Mouse (Mus musculus): Measurements from ENCODE around the gene Kcnj13. TPM values are rescaled to one million over a fixed set of nuclear protein-coding genes. Genes with fewer than 3 reads are reported as not detected.
A peak's percentile ranks its signal among the peaks of the same experiment; 100 is the strongest.

Kcnj13 gene
- polyA plus RNA-seq (2016; fragmentation: Nextera tagmentation; extraction: Ambion mirVana) = 1.4 and 1.8 TPM in 2 replicates

- no peaks in the 10 kb centered on the region for H3K9me3 ChIP-seq
- H3K27ac ChIP-seq (replicated peaks) = no peak within 1 kb of the TSS
- peak; percentile 13 for DNase-seq (ENCODE audit: low spot score)
- H3K4me3 ChIP-seq = no peak within 1 kb of the TSS
- no peaks in the 10 kb centered on the region for H3K27me3 ChIP-seq (replicated peaks; ENCODE audit: low read depth, poor library complexity, severe bottlenecking)
- H3K4me1 ChIP-seq = peaks cover 5% of the 10 kb centered on the region
- WGBS = 46% methylated on average over 6 of the region's 6 CpGs
- H3K36me3 ChIP-seq (replicated peaks) = peaks cover 30% of the 10 kb centered on the region
These were observed at the start of gene Kcnj13 for GRCm38 (mm10) chr1:87394594-87394993. Gene Kcnj13 (minus strand): TSS chr1:87394729.

DNA sequence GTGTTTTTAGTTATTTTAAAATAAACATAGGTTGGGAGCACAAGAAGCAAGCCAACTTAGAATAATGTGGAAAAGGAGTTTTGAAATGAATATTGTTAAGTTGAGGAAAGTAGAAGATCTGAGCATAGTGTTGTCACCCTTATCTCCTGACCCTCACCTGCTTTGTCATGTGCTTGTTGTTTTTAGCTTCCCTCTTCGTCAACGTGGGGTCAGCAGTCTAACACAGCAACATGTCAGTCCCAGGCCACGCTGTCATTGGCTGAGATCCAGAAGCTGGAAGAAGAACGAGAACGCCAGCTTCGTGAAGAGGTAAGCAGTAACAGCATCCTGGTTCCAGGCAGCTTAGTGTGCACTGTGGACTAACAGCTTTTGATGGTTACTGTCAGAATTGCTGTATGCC lies 42.1 kb upstream of the Kcnj13 start:
- no peaks in the 10 kb centered on the region for H3K4me1 ChIP-seq
- peaks cover 93% of the 10 kb centered on the region for H3K36me3 ChIP-seq (replicated peaks)
- no peak for DNase-seq (ENCODE audit: low spot score)
- no peaks in the 10 kb centered on the region for H3K27me3 ChIP-seq (replicated peaks; ENCODE audit: low read depth, poor library complexity, severe bottlenecking)
- H3K4me3 ChIP-seq = no peak overlapping the region
- H3K27ac ChIP-seq (replicated peaks) = no peak overlapping the region
- 89% methylated on average over 6 of the region's 6 CpGs for WGBS
- no peaks in the 10 kb centered on the region for H3K9me3 ChIP-seq

DNA sequence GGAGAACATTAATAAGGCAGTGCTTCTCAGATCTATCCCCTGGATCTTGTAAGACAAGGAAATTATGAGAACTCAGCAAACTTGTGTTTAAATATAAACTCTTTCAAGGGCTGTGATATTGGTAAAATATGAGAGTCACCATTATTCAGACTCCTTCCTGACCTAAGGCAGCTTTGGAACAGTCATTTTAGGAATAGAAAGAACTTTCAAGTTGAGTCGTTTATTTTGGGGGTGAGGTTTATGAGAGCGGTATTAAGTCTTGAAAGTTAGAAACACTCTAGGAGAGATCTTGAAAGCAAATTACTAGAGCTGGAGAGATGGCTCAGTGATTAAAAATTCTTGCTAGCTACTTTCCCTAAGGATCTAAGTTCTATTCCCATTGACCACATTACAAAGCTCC lies 40.6 kb upstream of the Kcnj13 start:
- no peaks in the 10 kb centered on the region for H3K27me3 ChIP-seq (replicated peaks; ENCODE audit: low read depth, poor library complexity, severe bottlenecking)
- no peak for DNase-seq (ENCODE audit: low spot score)
- H3K4me3 ChIP-seq = no peak overlapping the region
- 96% methylated on average over 2 of the region's 2 CpGs for WGBS
- H3K36me3 ChIP-seq (replicated peaks) = peaks cover 92% of the 10 kb centered on the region
- H3K4me1 ChIP-seq = no peaks in the 10 kb centered on the region
- H3K27ac ChIP-seq (replicated peaks) = no peak overlapping the region
- H3K9me3 ChIP-seq = no peaks in the 10 kb centered on the region

- 88% methylated on average over 4 of the region's 4 CpGs for WGBS
- no peak for DNase-seq (ENCODE audit: low spot score)
- peaks cover 77% of the 10 kb centered on the region for H3K36me3 ChIP-seq (replicated peaks)
These were observed 24.2 kb upstream of the Kcnj13 start for GRCm38 (mm10) chr1:87418733-87419132.

GRCm38 (mm10) chr1:87409380-87409779 lies 14.9 kb upstream of the Kcnj13 start:
- Histone ChIP-seq H3K9me3 (no peaks in the 10 kb centered on the region), H3K27ac (replicated peaks) (no peak overlapping the region), H3K4me3 (no peak overlapping the region), H3K36me3 (replicated peaks) (peaks cover 94% of the 10 kb centered on the region), H3K27me3 (replicated peaks; ENCODE audit: low read depth, poor library complexity, severe bottlenecking) (no peaks in the 10 kb centered on the region), H3K4me1 (no peaks in the 10 kb centered on the region)
- no peak for DNase-seq (ENCODE audit: low spot score)
- 92% methylated on average over 4 of the region's 4 CpGs for WGBS

More at GRCm38 (mm10) chr1:87418733-87419132, 24.2 kb upstream of the Kcnj13 start:
- H3K27me3 ChIP-seq (replicated peaks; ENCODE audit: low read depth, poor library complexity, severe bottlenecking) = no peaks in the 10 kb centered on the region
- H3K4me1 ChIP-seq = no peaks in the 10 kb centered on the region
- no peak overlapping the region for H3K4me3 ChIP-seq
- no peak overlapping the region for H3K27ac ChIP-seq (replicated peaks)
- no peaks in the 10 kb centered on the region for H3K9me3 ChIP-seq

GRCm38 (mm10) chr1:87406012-87406411 lies 11.5 kb upstream of the Kcnj13 start:
- DNase-seq (ENCODE audit: low spot score) = no peak
- Histone ChIP-seq H3K9me3 (no peaks in the 10 kb centered on the region), H3K4me1 (no peaks in the 10 kb centered on the region), H3K27ac (replicated peaks) (no peak overlapping the region), H3K36me3 (replicated peaks) (peaks cover 71% of the 10 kb centered on the region), H3K27me3 (replicated peaks; ENCODE audit: low read depth, poor library complexity, severe bottlenecking) (no peaks in the 10 kb centered on the region), H3K4me3 (no peak overlapping the region)

GRCm38 (mm10) chr1:87404710-87405109 lies 10.2 kb upstream of the Kcnj13 start:
- no peaks in the 10 kb centered on the region for H3K9me3 ChIP-seq
- H3K36me3 ChIP-seq (replicated peaks) = peaks cover 58% of the 10 kb centered on the region
- H3K4me3 ChIP-seq = no peak overlapping the region
- no peaks in the 10 kb centered on the region for H3K27me3 ChIP-seq (replicated peaks; ENCODE audit: low read depth, poor library complexity, severe bottlenecking)
- no peak overlapping the region for H3K27ac ChIP-seq (replicated peaks)
- 89% methylated on average over 1 of the region's 1 CpGs for WGBS
- DNase-seq (ENCODE audit: low spot score) = no peak
- H3K4me1 ChIP-seq = no peaks in the 10 kb centered on the region

GRCm38 (mm10) chr1:87396923-87397586 lies 2.5 kb upstream of the Kcnj13 start:
- WGBS = 93% methylated on average over 7 of the region's 7 CpGs
- peaks cover 5% of the 10 kb centered on the region for H3K4me1 ChIP-seq
- no peak for DNase-seq (ENCODE audit: low spot score)
- no peak overlapping the region for H3K27ac ChIP-seq (replicated peaks)
- no peaks in the 10 kb centered on the region for H3K9me3 ChIP-seq
- H3K4me3 ChIP-seq = no peak overlapping the region
- peaks cover 6% of the 10 kb centered on the region for H3K36me3 ChIP-seq (replicated peaks)
- H3K27me3 ChIP-seq (replicated peaks; ENCODE audit: low read depth, poor library complexity, severe bottlenecking) = no peaks in the 10 kb centered on the region

DNA sequence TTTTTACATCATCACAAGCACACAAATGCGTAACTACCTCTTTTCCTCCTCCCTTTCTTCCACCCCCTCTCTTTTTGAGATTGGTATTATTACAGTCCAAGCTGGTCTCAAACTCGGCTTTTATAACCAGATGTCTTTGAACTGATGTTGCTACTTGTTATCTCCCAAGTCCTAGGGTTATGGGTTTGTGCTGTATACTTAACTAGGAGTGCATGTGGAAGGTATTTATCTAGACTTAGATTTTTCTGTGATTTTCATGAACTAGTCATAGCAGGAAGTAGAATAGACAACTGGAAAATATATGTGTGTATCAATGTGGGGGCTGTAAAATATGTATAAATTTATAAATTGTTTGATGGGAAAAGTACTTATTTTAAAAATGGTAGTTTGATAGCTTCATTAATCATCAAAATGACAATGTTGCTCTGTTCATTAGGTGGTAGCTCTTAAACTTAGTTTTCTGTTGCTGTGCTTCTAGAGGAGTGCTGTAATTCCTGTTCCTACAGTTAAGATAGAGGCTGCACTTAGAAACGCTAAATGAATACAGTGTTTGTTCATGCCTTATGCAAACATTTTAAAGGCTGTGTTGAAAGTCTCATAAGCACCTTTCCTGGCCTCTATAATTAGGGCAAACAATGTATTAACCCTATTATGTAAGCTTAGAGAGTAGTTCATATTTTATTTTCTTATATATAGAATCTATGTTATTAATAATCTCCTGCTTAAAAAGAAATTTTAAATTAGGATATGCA lies 909 bp downstream of the Kcnj13 start:
- Histone ChIP-seq H3K4me3 (no peak overlapping the region), H3K36me3 (replicated peaks) (peaks cover 38% of the 10 kb centered on the region), H3K4me1 (peaks cover 5% of the 10 kb centered on the region), H3K27me3 (replicated peaks; ENCODE audit: low read depth, poor library complexity, severe bottlenecking) (no peaks in the 10 kb centered on the region), H3K9me3 (no peaks in the 10 kb centered on the region), H3K27ac (replicated peaks) (no peak overlapping the region)
- WGBS = 84% methylated on average over 3 of the region's 3 CpGs
- DNase-seq (ENCODE audit: low spot score) = no peak

- Histone ChIP-seq H3K4me3 (no peak overlapping the region), H3K4me1 (no peaks in the 10 kb centered on the region), H3K36me3 (replicated peaks) (peaks cover 50% of the 10 kb centered on the region), H3K27me3 (replicated peaks; ENCODE audit: low read depth, poor library complexity, severe bottlenecking) (no peaks in the 10 kb centered on the region), H3K27ac (replicated peaks) (no peak overlapping the region), H3K9me3 (no peaks in the 10 kb centered on the region)
- WGBS = 92% methylated on average over 9 of the region's 9 CpGs
- DNase-seq (ENCODE audit: low spot score) = no peak
These were observed 8.0 kb downstream of the Kcnj13 start for GRCm38 (mm10) chr1:87386436-87387092.

DNA sequence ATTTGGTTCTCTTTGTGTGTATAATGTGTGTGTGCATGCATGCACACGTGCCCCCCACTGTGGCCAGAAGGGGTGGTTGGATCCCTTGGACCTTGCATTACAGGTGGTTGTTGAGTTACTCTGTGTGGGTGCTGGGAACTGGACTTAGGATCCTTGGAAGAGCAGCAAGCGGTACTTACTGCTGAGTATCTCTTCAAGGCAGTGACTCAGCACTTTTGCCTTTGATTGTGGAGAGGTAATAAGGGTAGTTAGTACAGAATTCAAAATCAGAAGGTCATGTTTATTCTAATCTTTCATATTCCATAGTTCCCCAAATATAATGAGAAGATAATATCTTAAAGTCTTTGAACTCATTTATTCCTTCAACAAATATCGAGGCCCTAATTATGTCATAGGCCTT lies 13.4 kb downstream of the Kcnj13 start:
- H3K4me1 ChIP-seq = no peaks in the 10 kb centered on the region
- no peaks in the 10 kb centered on the region for H3K27me3 ChIP-seq (replicated peaks; ENCODE audit: low read depth, poor library complexity, severe bottlenecking)
- 90% methylated on average over 3 of the region's 3 CpGs for WGBS

DNA sequence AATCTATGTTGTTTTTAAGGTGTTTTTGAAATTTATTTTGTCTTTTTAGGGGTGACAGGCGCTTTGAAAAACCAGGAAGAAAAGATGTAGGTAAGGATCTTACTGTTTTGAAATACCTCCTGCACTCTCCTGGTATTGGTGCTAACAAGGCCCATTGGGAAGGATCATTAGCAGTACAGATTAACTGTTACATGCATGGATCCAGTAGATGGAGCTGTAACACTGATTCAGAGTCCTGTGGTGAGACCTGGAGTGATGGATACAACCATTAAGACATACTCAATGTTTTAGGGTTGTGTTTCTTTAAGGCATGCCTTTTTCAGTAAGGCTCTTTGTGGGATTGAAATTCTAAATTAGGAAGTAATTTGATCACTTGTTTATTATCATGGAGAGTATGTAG lies 14.6 kb downstream of the Kcnj13 start:
- no peak for DNase-seq (ENCODE audit: low spot score)
- H3K27ac ChIP-seq (replicated peaks) = no peak overlapping the region
- H3K4me1 ChIP-seq = no peaks in the 10 kb centered on the region
- H3K9me3 ChIP-seq = no peaks in the 10 kb centered on the region
- 89% methylated on average over 1 of the region's 1 CpGs for WGBS
- no peaks in the 10 kb centered on the region for H3K27me3 ChIP-seq (replicated peaks; ENCODE audit: low read depth, poor library complexity, severe bottlenecking)
- peaks cover 40% of the 10 kb centered on the region for H3K36me3 ChIP-seq (replicated peaks)
- H3K4me3 ChIP-seq = no peak overlapping the region

More for the DNA sequence above, 13.4 kb downstream of the Kcnj13 start:
- Histone ChIP-seq H3K4me3 (no peak overlapping the region), H3K36me3 (replicated peaks) (peaks cover 33% of the 10 kb centered on the region), H3K9me3 (no peaks in the 10 kb centered on the region), H3K27ac (replicated peaks) (no peak overlapping the region)
- DNase-seq (ENCODE audit: low spot score) = no peak
